Comparison of ENCODE assay signal across 10 mouse cellular contexts in genomic region chr16:24391901-24392300, GRCm38 (mm10). TPM values are rescaled to one million over a fixed set of nuclear protein-coding genes. Genes with fewer than 3 reads are reported as not detected.
DNase-seq lines count a peak whose midpoint lies in the region; ATAC-seq lines count a peak whose summit lies in the region.
"Had no signal": no experiment of that assay in that cellular context is flagged by ENCODE, and none has a peak within 500 bp of the region (broad histone marks: within the 10 kb centered on the region; RNA-seq: fewer than 3 reads in every experiment).

No protein-coding gene starts in this region.

- intact Hi-C loops in heart, postnatal 14 days (cut with DNase I): loop anchor here (5.0 kb wide), 5 partner anchors 40 to 670 kb away; partner anchors contain the start of genes Bcl6 and Gm37419

- no peaks in the 10 kb centered on the region for H3K9me3 ChIP-seq in heart, embryonic 14.5 days (ENCODE audit: control insufficient read depth, low read length)
- H3K9me3 ChIP-seq in neural tube, embryonic 15.5 days (replicated peaks): no peaks in the 10 kb centered on the region
- H3K9me3 ChIP-seq in limb, embryonic 13.5 days: no peaks in the 10 kb centered on the region
- H3K9me3 ChIP-seq in midbrain, embryonic 14.5 days (ENCODE audit: control insufficient read depth, low read length): no peaks in the 10 kb centered on the region

- peak overlapping the region; percentile 71; the same call in 1 of the 2 replicates for H3K4me2 ChIP-seq in heart, embryonic 14.5 days (ENCODE audit: low read length)
- H3K4me2 ChIP-seq in neural tube, embryonic 15.5 days: peak overlapping the region; percentile 93; the same call in 1 of the 2 replicates
- peak overlapping the region; percentile 73 for H3K4me2 ChIP-seq in limb, embryonic 13.5 days (replicated peaks)
- no peak overlapping the region for H3K4me2 ChIP-seq in midbrain, embryonic 14.5 days (ENCODE audit: low read length)

- peak overlapping the region; percentile 94 to 99; a peak in 1 of 4 replicates for H3K27ac ChIP-seq in heart, embryonic 14.5 days (replicated peaks in 1 of 2; ENCODE audit: control insufficient read depth in 1 of 2, insufficient read depth in 1 of 2, low read depth in 2 of 2, low read length in 2 of 2)
- H3K27ac ChIP-seq in neural tube, embryonic 15.5 days (replicated peaks): no peak overlapping the region
- peak overlapping the region; percentile 97; the same call in 1 of the 2 replicates for H3K27ac ChIP-seq in limb, embryonic 13.5 days
- no peak overlapping the region for H3K27ac ChIP-seq in midbrain, embryonic 14.5 days (replicated peaks; ENCODE audit: low read depth, low read length)

- DNase-seq in heart, postnatal 14 days: no peak
- DNase-seq in neural tube, embryonic 10.5 days (ENCODE audit: extremely low spot score, low spot score): no peak
- DNase-seq in midbrain, embryonic 14.5 days: no peak
- no peak for DNase-seq in natural killer cell, adult 2 months (ENCODE audit: low spot score in 2 of 2)
- DNase-seq in frontal cortex, postnatal 25 days (ENCODE audit: low spot score in 2 of 2): no peak
- DNase-seq: gastrocnemius, postnatal 25 days; lung, postnatal 10 days had no signal

- WGBS in heart, embryonic 14.5 days: 90% methylated on average over 7 of the region's 7 CpGs
- WGBS in neural tube, embryonic 15.5 days: 92% methylated on average over 7 of the region's 7 CpGs
- 88% methylated on average over 7 of the region's 7 CpGs for WGBS in limb, embryonic 13.5 days
- 94% methylated on average over 7 of the region's 7 CpGs for WGBS in midbrain, embryonic 14.5 days

- no peak overlapping the region for H3K4me3 ChIP-seq in heart, embryonic 14.5 days (ENCODE audit: control insufficient read depth in 1 of 2, insufficient read depth in 1 of 2, low read depth in 1 of 2, low read length in 2 of 2)
- H3K4me3 ChIP-seq in neural tube, embryonic 15.5 days (replicated peaks): no peak overlapping the region
- H3K4me3 ChIP-seq in limb, embryonic 13.5 days: 0 out of 2 replicates have a peak overlapping the region, but pooled peaks have one; percentile 85
- H3K4me3 ChIP-seq in midbrain, embryonic 14.5 days (replicated peaks; ENCODE audit: low read depth, low read length): no peak overlapping the region

- H3K4me1 ChIP-seq in heart, embryonic 14.5 days (ENCODE audit: control insufficient read depth in 2 of 2, insufficient read depth in 2 of 2, low read length in 2 of 2): peaks cover 23 to 28% of the 10 kb centered on the region in 2 experiments
- H3K4me1 ChIP-seq in neural tube, embryonic 15.5 days: peaks cover 24% of the 10 kb centered on the region
- H3K4me1 ChIP-seq in limb, embryonic 13.5 days: peaks cover 29% of the 10 kb centered on the region
- no peaks in the 10 kb centered on the region; the same call in 1 of the 2 replicates for H3K4me1 ChIP-seq in midbrain, embryonic 14.5 days (ENCODE audit: control insufficient read depth, insufficient read depth, low read length)

- no peak for ATAC-seq in heart, embryonic 14.5 days (ENCODE audit: insufficient number of reproducible peaks, insufficient read depth, low FRiP score, low read depth)
- no peak for ATAC-seq in neural tube, embryonic 15.5 days (ENCODE audit: low FRiP score)
- ATAC-seq in limb, embryonic 13.5 days (ENCODE audit: low FRiP score, low read depth): no peak
- no peak for ATAC-seq in midbrain, embryonic 14.5 days (ENCODE audit: low FRiP score, low TSS enrichment)

- peaks cover 3% of the 10 kb centered on the region; the same call in 1 of the 2 replicates for H3K36me3 ChIP-seq in heart, embryonic 14.5 days (ENCODE audit: control insufficient read depth, insufficient read depth, low read length)
- no peaks in the 10 kb centered on the region for H3K36me3 ChIP-seq in neural tube, embryonic 15.5 days
- H3K36me3 ChIP-seq in limb, embryonic 13.5 days: no peaks in the 10 kb centered on the region
- H3K36me3 ChIP-seq in midbrain, embryonic 14.5 days (ENCODE audit: control insufficient read depth, insufficient read depth, low read length): no peaks in the 10 kb centered on the region

- no peaks in the 10 kb centered on the region for H3K27me3 ChIP-seq in heart, embryonic 14.5 days (ENCODE audit: control insufficient read depth, insufficient read depth, low read length)
- H3K27me3 ChIP-seq in neural tube, embryonic 15.5 days (replicated peaks): 0 out of 2 replicates have a peak, but pooled peaks cover 3% of the 10 kb centered on the region
- no peaks in the 10 kb centered on the region for H3K27me3 ChIP-seq in limb, embryonic 13.5 days
- H3K27me3 ChIP-seq in midbrain, embryonic 14.5 days (ENCODE audit: control insufficient read depth, insufficient read depth, low read length): no peaks in the 10 kb centered on the region

- H3K9ac ChIP-seq in heart, embryonic 14.5 days (ENCODE audit: low read length): peak overlapping the region; percentile 96; the same call in 1 of the 2 replicates
- H3K9ac ChIP-seq in neural tube, embryonic 15.5 days (replicated peaks): no peak overlapping the region
- H3K9ac ChIP-seq in limb, embryonic 13.5 days: no peak overlapping the region
- no peak overlapping the region for H3K9ac ChIP-seq in midbrain, embryonic 14.5 days (replicated peaks; ENCODE audit: low read length)

RNA-seq across cellular contexts. Expression of gene Lpp, which starts 1.4 kb away (rescaled TPM):
- 46.6 and 53.0 TPM in 2 replicates for polyA plus RNA-seq in heart, embryonic 14.5 days (2014; fragmentation: Nextera tagmentation; extraction: Ambion mirVana)
- total RNA-seq in heart, postnatal 14 days (2021): 10 to 100 TPM; 46.8 to 47.5 TPM
- 10.6 and 19.5 TPM in 2 replicates for polyA plus RNA-seq in neural tube, embryonic 15.5 days (2015; fragmentation: Nextera tagmentation; extraction: Ambion mirVana)
- 52.6 and 56.0 TPM in 2 replicates for polyA plus RNA-seq in limb, embryonic 13.5 days (2015; fragmentation: Nextera tagmentation; extraction: Ambion mirVana)
- polyA plus RNA-seq in midbrain, embryonic 14.5 days (2014; fragmentation: Nextera tagmentation; extraction: Ambion mirVana): 5.8 and 9.6 TPM in 2 replicates

Comparison
In these comparisons a context has a peak if more than half of its experiments do, and no peak if none do; other contexts are left out.
1. H3K27ac ChIP-seq: peak in heart, embryonic 14.5 days (2 of 2) and limb, embryonic 13.5 days (single experiment); none in neural tube, embryonic 15.5 days (single experiment) and midbrain, embryonic 14.5 days (single experiment).